Mouse (Mus musculus) olfactory bulb, adult 2 months (tissue): Measurements from ENCODE around the gene Skint8.

Experiments
- CTCF ChIP-seq: fragments of 200-500 bp; IDR thresholded peaks from 2 replicates; pipeline ENCODE4 v1.5.1; 2012; ENCODE audit warnings: low read depth, mild to moderate bottlenecking, low read length, moderate library complexity; ENCODE audit not compliant: insufficient read depth
- POLR2A ChIP-seq: fragments of 200-500 bp; IDR thresholded peaks from 2 replicates; pipeline ENCODE4 v1.6.1; 2012; ENCODE audit warnings: mild to moderate bottlenecking, low read depth, low read length, moderate library complexity; ENCODE audit not compliant: insufficient read depth

DNA sequence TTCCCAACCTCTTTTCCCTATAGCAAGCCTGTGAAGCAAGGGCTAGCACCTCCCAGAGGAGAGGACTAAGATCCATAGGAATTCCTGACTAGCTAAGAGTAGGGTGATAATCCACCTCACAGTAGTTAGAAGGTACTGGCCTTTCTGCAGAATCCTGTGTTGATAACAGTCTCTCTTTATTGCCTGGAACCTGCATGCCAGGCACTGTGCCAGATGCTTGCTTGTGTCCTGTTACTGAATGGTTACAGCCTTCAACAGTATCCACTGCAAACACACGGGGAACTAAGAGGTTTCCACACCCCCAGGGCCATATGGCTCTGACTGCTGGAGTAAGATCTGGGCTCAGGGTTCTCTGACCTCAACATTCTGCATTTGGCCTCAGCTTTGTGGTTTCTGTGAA lies 21.4 kb upstream of the Skint8 start:
- TF ChIP-seq POLR2A (no peak), CTCF (no peak)
